ENCODE assay signal across 21 mouse cellular contexts in the genomic region with DNA sequence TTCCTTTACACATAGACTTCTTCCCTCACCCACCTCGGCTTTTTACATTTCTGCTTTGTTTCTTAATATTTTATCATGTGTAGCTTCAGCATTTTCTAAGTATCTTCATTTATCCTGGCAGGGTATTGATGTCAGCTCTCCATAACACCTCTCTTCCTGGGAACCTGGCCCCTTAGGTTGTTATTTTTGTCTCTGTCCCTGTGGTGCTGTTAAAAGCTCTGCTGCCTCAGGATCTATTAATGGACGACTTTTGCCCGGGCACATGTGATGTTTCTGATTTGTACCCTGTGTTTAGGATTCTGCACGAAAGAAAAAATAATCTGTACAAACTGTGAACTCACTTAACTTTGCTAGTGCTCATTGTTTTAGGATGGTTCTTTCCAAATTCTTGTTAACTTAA.
DNase-seq lines count a peak whose midpoint lies in the region; ATAC-seq lines count a peak whose summit lies in the region.
"Had no signal": no experiment of that assay in that cellular context is flagged by ENCODE, and none has a peak within 500 bp of the region (broad histone marks: within the 10 kb centered on the region; RNA-seq: fewer than 3 reads in every experiment).

No protein-coding gene starts in this region.

- peaks cover 4% of the 10 kb centered on the region for H3K4me1 ChIP-seq in heart, embryonic 12.5 days (replicated peaks)
- no peaks in the 10 kb centered on the region for H3K4me1 ChIP-seq in heart, embryonic 16.5 days (ENCODE audit: control insufficient read depth, insufficient read depth, low read length)
- H3K4me1 ChIP-seq: embryonic facial prominence, embryonic 15.5 days; hindbrain, embryonic 13.5 days; intestine, embryonic 15.5 days had no signal

- 0 out of 2 replicates have a peak overlapping the region, but pooled peaks have one; percentile 5 for H3K27ac ChIP-seq in heart, embryonic 12.5 days (ENCODE audit: poor library complexity, severe bottlenecking)
- H3K27ac ChIP-seq in heart, embryonic 16.5 days (ENCODE audit: low read length): peak overlapping the region; percentile 10; the same call in 1 of the 2 replicates
- H3K27ac ChIP-seq: embryonic facial prominence, embryonic 15.5 days; forebrain, embryonic 10.5 days; hindbrain, embryonic 13.5 days; intestine, embryonic 15.5 days had no signal

- intact Hi-C loops in heart, postnatal 14 days (cut with DNase I): no loop called here

- no peak overlapping the region for H3K4me2 ChIP-seq in heart, embryonic 12.5 days
- H3K4me2 ChIP-seq in heart, embryonic 16.5 days (ENCODE audit: low read depth, low read length): no peak overlapping the region
- H3K4me2 ChIP-seq: embryonic facial prominence, embryonic 15.5 days; hindbrain, embryonic 13.5 days; intestine, embryonic 15.5 days had no signal

- no peak overlapping the region for H3K9ac ChIP-seq in heart, embryonic 12.5 days
- no peak overlapping the region for H3K9ac ChIP-seq in heart, embryonic 16.5 days (ENCODE audit: low read length)
- H3K9ac ChIP-seq: embryonic facial prominence, embryonic 15.5 days; hindbrain, embryonic 13.5 days; intestine, embryonic 15.5 days had no signal

- WGBS in heart, embryonic 12.5 days: 40% methylated on average over 4 of the region's 4 CpGs
- WGBS in heart, embryonic 16.5 days: 35% methylated on average over 4 of the region's 4 CpGs

- no peaks in the 10 kb centered on the region for H3K27me3 ChIP-seq in heart, embryonic 12.5 days (replicated peaks)
- H3K27me3 ChIP-seq in heart, embryonic 16.5 days (ENCODE audit: control insufficient read depth, insufficient read depth, low read length): no peaks in the 10 kb centered on the region
- H3K27me3 ChIP-seq: embryonic facial prominence, embryonic 15.5 days; hindbrain, embryonic 13.5 days; intestine, embryonic 15.5 days had no signal

- H3K4me3 ChIP-seq in heart, embryonic 12.5 days: no peak overlapping the region
- H3K4me3 ChIP-seq in heart, embryonic 16.5 days (ENCODE audit: low read length): no peak overlapping the region
- H3K4me3 ChIP-seq: embryonic facial prominence, embryonic 15.5 days; erythroblast, embryonic 14.5 days; forebrain, embryonic 10.5 days; hindbrain, embryonic 13.5 days; intestine, embryonic 15.5 days had no signal

- H3K36me3 ChIP-seq in heart, embryonic 12.5 days: no peaks in the 10 kb centered on the region
- no peaks in the 10 kb centered on the region for H3K36me3 ChIP-seq in heart, embryonic 16.5 days (ENCODE audit: control insufficient read depth, insufficient read depth)
- H3K36me3 ChIP-seq: embryonic facial prominence, embryonic 15.5 days; forebrain, embryonic 10.5 days; hindbrain, embryonic 13.5 days; intestine, embryonic 15.5 days had no signal

- peak; percentile 91 for DNase-seq in heart, adult 11 months
- no peak for DNase-seq in heart, postnatal 14 days
- peak; percentile 6 to 17 for DNase-seq in heart, adult 9 months (ENCODE audit: low spot score in 2 of 2)
- DNase-seq in ovary, adult 18-20 months (ENCODE audit: low spot score): no peak
- DNase-seq in Muller cell, postnatal 12 days (ENCODE audit: inconsistent ontology term): no peak
- DNase-seq: adrenal gland, adult 2 months; adrenal gland, postnatal 25 days; cerebellum, adult 8-10 months; cerebellum, postnatal 14 days; embryo, embryonic 11 days; gastrocnemius, postnatal 10 days; kidney, adult 18-20 months had no signal

- H3K9me3 ChIP-seq in heart, embryonic 12.5 days (replicated peaks): no peaks in the 10 kb centered on the region
- H3K9me3 ChIP-seq in heart, embryonic 16.5 days (replicated peaks; ENCODE audit: control insufficient read depth, low read length): no peaks in the 10 kb centered on the region
- H3K9me3 ChIP-seq: embryonic facial prominence, embryonic 15.5 days; forebrain, embryonic 10.5 days; hindbrain, embryonic 13.5 days; intestine, embryonic 15.5 days had no signal

- no peak for ATAC-seq in heart, embryonic 12.5 days (ENCODE audit: insufficient number of reproducible peaks, low FRiP score)
- peak; percentile 80 for ATAC-seq in heart, embryonic 16.5 days (replicated peaks; ENCODE audit: extremely low read depth, insufficient read depth, low FRiP score)
- ATAC-seq: forebrain, embryonic 14.5 days; intestine, embryonic 15.5 days; Patski had no signal

Comparison
In these comparisons a context has a peak if more than half of its experiments do, and no peak if none do; other contexts are left out.
1. DNase-seq: peak in heart, adult 11 months (single experiment) and heart, adult 9 months (2 of 2); none in heart, postnatal 14 days (0 of 2), ovary, adult 18-20 months (single experiment) and Muller cell, postnatal 12 days (single experiment).